Mouse (Mus musculus) midbrain, postnatal 0 days (tissue): ENCODE measurements around the gene Gm28035. TPM values are rescaled to one million over a fixed set of nuclear protein-coding genes. Genes with fewer than 3 reads are reported as not detected.
A peak's percentile ranks its signal among the peaks of the same experiment; 100 is the strongest.

Experiments
- ATAC-seq: fragments of 200-750 bp; cut with Nextera tagmentation; 2 replicates; pipeline ENCODE4 v1.8.0; 2017; ENCODE audit warnings: moderate number of reproducible peaks, mild to moderate bottlenecking, moderate TSS enrichment, moderate library complexity; ENCODE audit not compliant: low FRiP score
- DNase-seq: peaks from one replicate; pipeline ENCODE4 v3.0.0-alpha.2; 2015; ENCODE audit warnings: low spot score
- H3K27ac ChIP-seq: fragments of 300-500 bp; sonication (generic); 2 replicates; pipeline ENCODE4 v1.5.1; 2014; ENCODE audit warnings: low read depth, mild to moderate bottlenecking, low read length, mixed read lengths
- H3K27me3 ChIP-seq: fragments of 300-500 bp; sonication (generic); 2 replicates; pipeline ENCODE4 v1.6.1; 2014; ENCODE audit warnings: low read length, control low read depth, mixed read lengths; ENCODE audit not compliant: insufficient read depth
- H3K36me3 ChIP-seq: fragments of 300-500 bp; sonication (generic); 2 replicates; pipeline ENCODE4 v1.6.1; 2014; ENCODE audit warnings: low read length, control low read depth, mixed read lengths; ENCODE audit not compliant: insufficient read depth
- H3K4me1 ChIP-seq: fragments of 300-500 bp; sonication (generic); 2 replicates; pipeline ENCODE4 v1.6.1; 2014; ENCODE audit warnings: mild to moderate bottlenecking, control low read depth, antibody characterized with exemption, low read length, mixed read lengths; ENCODE audit not compliant: insufficient read depth
- H3K4me2 ChIP-seq: fragments of 300-500 bp; sonication (generic); 2 replicates; pipeline ENCODE4 v1.6.1; 2014; ENCODE audit warnings: low read depth, mild to moderate bottlenecking, low read length, mixed read lengths; ENCODE audit not compliant: poor library complexity, severe bottlenecking
- H3K4me3 ChIP-seq: fragments of 300-500 bp; sonication (generic); 2 replicates; pipeline ENCODE4 v1.5.1; 2014; ENCODE audit warnings: low read depth, mild to moderate bottlenecking, low read length, moderate library complexity
- H3K9ac ChIP-seq: fragments of 300-500 bp; sonication (generic); replicated peaks from 2 replicates; pipeline ENCODE4 v1.6.1; 2014; ENCODE audit warnings: mild to moderate bottlenecking, low read length, moderate library complexity, mixed read lengths; ENCODE audit not compliant: poor library complexity, severe bottlenecking
- H3K9me3 ChIP-seq: fragments of 300-500 bp; sonication (generic); 2 replicates; pipeline ENCODE4 v1.6.1; 2016; ENCODE audit warnings: low read length, control low read depth
- CTCF ChIP-seq: IDR thresholded peaks from 2 replicates; pipeline ENCODE4 v1.5.1; 2016; ENCODE audit warnings: antibody characterized with exemption, mild to moderate bottlenecking
- WGBS: fragments of 180-500 bp; shearing (Covaris S2); extraction: QIAGEN DNeasy Blood & Tissue Kit; methylation state at CpG from one replicate; pipeline ENCODE4 v1.1.7; 2014; 5-methylcytosine and 5-hydroxymethylcytosine counted together
- polyA plus RNA-seq: library from polyadenylated mRNA; unstranded; fragments of >200 nt; fragmentation: Nextera tagmentation; extraction: Ambion mirVana; gene quantifications from 2 replicates; pipeline ENCODE4 v1.2.1, GENCODE M21; 2015
- total RNA-seq: library from RNA; depleted of rRNA; stranded (reverse); fragments of >200 nt; gene quantifications from 2 replicates; pipeline ENCODE4 v1.2.3, GENCODE M21; 2014

Gm28035 gene
- total and polyA plus RNA-seq, 2 experiments from 2014 or later, result 0.11 to 6.0 TPM

DNA sequence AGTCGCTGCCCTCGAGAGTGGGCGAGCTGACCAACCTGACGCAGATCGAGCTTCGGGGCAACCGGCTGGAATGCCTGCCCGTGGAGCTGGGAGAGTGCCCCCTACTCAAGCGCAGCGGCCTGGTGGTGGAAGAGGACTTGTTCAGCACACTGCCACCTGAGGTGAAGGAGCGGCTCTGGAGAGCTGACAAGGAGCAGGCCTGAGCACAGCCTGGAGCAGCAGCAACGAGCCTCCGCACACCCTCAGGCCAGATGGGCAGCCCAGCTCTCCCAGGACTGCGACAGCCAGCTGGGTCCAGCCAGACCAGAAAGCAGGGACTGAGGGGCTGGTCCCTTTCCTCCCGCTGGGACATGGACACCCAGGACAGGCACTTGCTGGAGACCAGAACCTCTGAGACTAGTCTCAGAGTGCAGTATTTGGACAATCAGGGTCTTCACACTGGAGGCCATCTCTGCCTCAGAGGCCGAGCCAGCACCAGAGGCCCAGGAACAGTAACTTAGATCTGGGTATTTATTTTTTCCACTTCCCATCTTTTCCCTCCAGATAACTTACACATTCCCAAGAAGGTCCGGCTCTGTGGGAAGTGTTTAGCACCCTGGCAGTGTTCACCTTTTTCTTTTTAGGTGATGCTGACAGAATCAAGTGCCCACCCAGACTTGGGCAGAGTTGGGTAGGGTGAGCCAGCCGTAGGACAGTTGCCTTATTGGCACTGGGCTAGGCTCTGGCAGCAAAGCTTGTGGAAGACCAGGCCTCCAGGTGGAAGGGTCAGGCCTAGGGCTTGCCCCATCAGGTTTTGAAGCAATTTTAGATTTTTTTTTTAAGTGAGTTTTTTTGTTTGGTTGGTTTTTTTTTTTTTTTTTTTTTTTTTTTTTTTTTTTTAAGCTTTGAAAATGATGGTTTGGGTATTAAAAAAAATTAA lies 21.8 kb downstream of the Gm28035 start:
- no peak overlapping the region for H3K27ac ChIP-seq
- no peak overlapping the region for H3K9ac ChIP-seq
- no peak overlapping the region for H3K4me3 ChIP-seq
- H3K27me3 ChIP-seq, result no peaks in the 10 kb centered on the region
- H3K4me2 ChIP-seq, result no peak overlapping the region
- no peak for DNase-seq
- peaks cover 3% of the 10 kb centered on the region; the same call in 1 of the 2 replicates for H3K4me1 ChIP-seq
- ATAC-seq, result no peak
- TF ChIP-seq CTCF, result no peak
- H3K9me3 ChIP-seq, result no peaks in the 10 kb centered on the region
- 83% methylated on average over 18 of the region's 18 CpGs for WGBS
- peaks cover 57% of the 10 kb centered on the region for H3K36me3 ChIP-seq

DNA sequence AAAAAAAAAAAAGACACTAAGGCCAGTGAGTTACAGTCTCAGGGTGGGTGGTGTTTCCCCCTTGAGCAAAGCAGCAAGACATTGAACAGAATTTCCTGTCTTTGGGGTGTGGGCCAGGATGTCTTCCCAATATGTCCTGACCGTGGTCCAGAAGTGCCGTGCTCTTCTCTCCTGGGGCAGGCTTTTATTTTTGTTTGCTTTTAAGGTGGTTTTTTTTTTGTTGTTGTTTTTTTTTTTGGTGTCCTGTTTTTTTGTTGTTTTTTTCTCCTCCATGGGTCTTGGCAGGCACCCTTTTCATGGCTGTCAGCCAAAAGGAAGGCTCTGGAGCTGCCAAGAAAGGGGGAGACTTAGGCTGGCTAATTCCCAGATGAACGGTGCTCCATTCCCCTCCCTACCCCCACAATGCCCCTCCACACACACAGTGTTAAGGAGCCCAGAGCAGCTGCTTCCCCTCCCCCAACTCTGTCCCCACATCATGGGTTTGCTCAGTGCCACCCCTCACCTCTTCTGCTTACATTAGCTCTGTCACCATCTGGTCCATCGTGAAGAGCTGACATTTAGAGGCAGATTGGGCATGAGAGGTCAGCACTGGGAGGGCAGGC lies 22.6 kb downstream of the Gm28035 start:
- WGBS, result 52% methylated on average over 4 of the region's 4 CpGs
- H3K27ac ChIP-seq, result no peak overlapping the region
- no peak overlapping the region for H3K9ac ChIP-seq
- peaks cover 3% of the 10 kb centered on the region; the same call in 1 of the 2 replicates for H3K4me1 ChIP-seq
- no peak overlapping the region for H3K4me2 ChIP-seq
- H3K27me3 ChIP-seq, result no peaks in the 10 kb centered on the region
- peak; percentile 91 for DNase-seq
- no peak for ATAC-seq
- peaks cover 54% of the 10 kb centered on the region for H3K36me3 ChIP-seq
- no peak for TF ChIP-seq CTCF
- no peaks in the 10 kb centered on the region for H3K9me3 ChIP-seq
- no peak overlapping the region for H3K4me3 ChIP-seq

DNA sequence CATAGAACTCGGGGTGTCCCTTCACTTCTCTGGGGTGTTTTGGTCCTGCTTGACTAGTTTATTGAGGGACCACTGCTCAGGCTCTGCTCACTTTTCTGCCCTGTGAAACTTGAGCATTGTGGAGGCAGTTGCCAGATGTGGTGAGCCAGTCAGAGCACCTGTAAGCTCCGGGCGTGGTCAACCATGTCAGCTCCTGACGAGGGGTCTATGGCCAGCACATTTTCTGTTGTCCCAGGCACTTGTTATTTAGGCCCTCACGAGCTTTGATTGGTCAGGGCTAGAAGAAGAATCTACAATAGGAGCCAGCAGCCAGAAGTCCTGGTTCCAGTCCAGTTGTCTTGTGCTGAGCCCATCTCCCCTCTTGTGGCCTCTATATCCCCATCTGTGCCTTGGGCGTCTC lies 23.4 kb downstream of the Gm28035 start:
- Histone ChIP-seq H3K4me3 (no peak overlapping the region), H3K27me3 (no peaks in the 10 kb centered on the region), H3K4me2 (no peak overlapping the region), H3K9ac (no peak overlapping the region), H3K9me3 (no peaks in the 10 kb centered on the region), H3K36me3 (peaks cover 46% of the 10 kb centered on the region), H3K4me1 (peaks cover 3% of the 10 kb centered on the region; the same call in 1 of the 2 replicates), H3K27ac (no peak overlapping the region)
- ATAC-seq (no peak), DNase-seq (no peak)
- 96% methylated on average over 6 of the region's 6 CpGs for WGBS
- TF ChIP-seq CTCF, result no peak

DNA sequence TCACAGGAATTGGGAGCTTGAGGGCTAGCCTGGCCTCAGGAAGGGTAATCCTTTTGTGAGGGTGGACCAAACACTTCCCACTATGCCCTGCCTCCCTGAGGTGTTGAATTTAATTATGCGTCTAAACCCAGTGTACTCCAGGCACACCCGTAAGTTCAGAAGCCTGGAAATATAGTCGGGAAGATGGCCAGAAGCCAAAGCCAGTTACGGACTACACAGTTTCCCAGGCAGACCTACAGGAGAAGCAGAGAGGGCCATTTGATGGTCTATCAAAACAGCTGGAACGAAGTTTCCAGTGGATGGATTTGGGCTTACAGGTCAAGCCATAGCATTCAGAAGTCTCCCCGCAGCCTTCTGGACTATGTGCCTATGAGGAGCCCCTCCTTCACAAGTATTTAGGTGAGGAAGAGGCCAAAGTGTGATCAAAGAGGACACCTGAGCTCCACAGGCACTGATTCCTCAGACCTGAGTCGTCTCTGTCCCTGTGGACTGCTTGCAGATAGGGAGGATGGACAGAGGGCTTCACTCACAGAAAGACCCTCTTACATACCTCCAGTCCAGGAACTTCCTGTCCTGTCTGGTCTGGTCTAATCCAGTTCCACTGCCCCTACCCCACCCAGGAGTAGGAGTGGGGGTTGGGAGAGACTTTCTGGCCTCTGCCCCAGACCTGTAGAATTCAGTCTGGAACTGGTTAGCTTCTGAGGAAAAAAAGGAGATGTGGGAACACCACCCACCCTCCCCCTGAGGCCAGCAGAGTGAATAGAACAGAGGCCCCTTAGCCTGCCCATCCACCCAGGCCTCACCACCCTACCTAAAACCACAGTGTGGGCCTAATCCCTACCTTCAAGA lies 24.5 kb downstream of the Gm28035 start:
- TF ChIP-seq CTCF, result no peak
- H3K27me3 ChIP-seq, result no peaks in the 10 kb centered on the region
- no peak for DNase-seq
- H3K4me1 ChIP-seq, result peaks cover 3% of the 10 kb centered on the region; the same call in 1 of the 2 replicates
- no peak overlapping the region for H3K9ac ChIP-seq
- H3K36me3 ChIP-seq, result peaks cover 42% of the 10 kb centered on the region
- peak overlapping the region; percentile 73 for H3K27ac ChIP-seq
- WGBS, result 69% methylated on average over 7 of the region's 7 CpGs
- no peak overlapping the region for H3K4me2 ChIP-seq
- no peak for ATAC-seq
- no peak overlapping the region for H3K4me3 ChIP-seq
- no peaks in the 10 kb centered on the region for H3K9me3 ChIP-seq

DNA sequence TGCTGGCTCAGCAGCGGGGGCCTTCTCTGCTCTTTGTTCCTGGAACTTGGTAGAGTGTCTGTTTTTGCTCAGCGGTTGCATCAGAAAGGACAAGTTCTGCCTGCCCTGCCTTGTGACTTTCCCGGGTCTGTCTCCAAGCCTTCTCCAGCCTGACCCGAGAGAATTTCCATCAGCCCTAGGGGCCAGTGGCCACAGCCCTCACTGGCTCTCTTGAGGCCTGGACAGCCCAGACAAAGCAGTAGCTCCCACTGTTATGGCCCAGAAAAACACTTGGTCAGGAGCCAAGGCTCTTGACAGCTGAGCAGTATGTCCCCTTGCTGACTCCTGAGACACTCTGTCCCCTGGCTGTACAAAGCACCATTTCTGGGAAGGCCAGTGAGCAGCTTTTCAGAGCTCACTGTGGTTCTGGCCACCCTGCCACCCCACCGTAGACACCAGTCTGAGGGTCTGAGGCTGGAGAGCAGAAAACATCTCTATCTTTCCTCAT lies 25.4 kb downstream of the Gm28035 start, which contains the start of gene Phyhd1:
Gene Phyhd1, plus strand, starts transcription at position 437 of the 487 bp plus-strand sequence.
- no peak for TF ChIP-seq CTCF
- DNase-seq (peak; percentile 92), ATAC-seq (peak; percentile 52; the same call in 1 of the 2 replicates)
- H3K27me3 ChIP-seq, result no peaks in the 10 kb centered on the region
- no peak within 1 kb of the TSS for H3K4me2 ChIP-seq
- no peak within 1 kb of the TSS for H3K9ac ChIP-seq
- no peaks in the 10 kb centered on the region for H3K9me3 ChIP-seq
- WGBS, result 30% methylated on average over 5 of the region's 5 CpGs
- peaks cover 38% of the 10 kb centered on the region for H3K36me3 ChIP-seq
- peak within 1 kb of the TSS; percentile 73 for H3K27ac ChIP-seq
- peaks cover 3% of the 10 kb centered on the region; the same call in 1 of the 2 replicates for H3K4me1 ChIP-seq
- no peak within 1 kb of the TSS for H3K4me3 ChIP-seq
